ENCODE assay signal across 15 mouse cellular contexts in genomic region chr12:37471631-37472030, GRCm38 (mm10).
"Had no signal": no experiment of that assay in that cellular context is flagged by ENCODE, and none has a peak within 500 bp of the region (broad histone marks: within the 10 kb centered on the region; RNA-seq: fewer than 3 reads in every experiment).

No protein-coding gene starts in this region.

- H3K4me2 ChIP-seq: liver, embryonic 11.5 days; liver, embryonic 15.5 days; lung, embryonic 14.5 days; midbrain, embryonic 11.5 days; midbrain, embryonic 15.5 days had no signal

- H3K27me3 ChIP-seq: liver, embryonic 15.5 days; midbrain, embryonic 15.5 days had no signal

- H3K36me3 ChIP-seq: liver, embryonic 15.5 days; midbrain, embryonic 15.5 days had no signal

- H3K9me3 ChIP-seq: liver, embryonic 15.5 days; midbrain, embryonic 15.5 days had no signal

- H3K9ac ChIP-seq: liver, embryonic 15.5 days; lung, embryonic 14.5 days; midbrain, embryonic 15.5 days had no signal

- DNase-seq: kidney, adult 9 months; kidney, postnatal 4 days; lung, embryonic 14.5 days; lung, postnatal 10 days; lung, postnatal 4 days; right cerebral cortex, adult 18-20 months; right cerebral cortex, postnatal 25 days had no signal

- H3K27ac ChIP-seq: kidney, postnatal 0 days; layer of hippocampus, adult 2 months; liver, embryonic 15.5 days; midbrain, embryonic 15.5 days; stomach, postnatal 0 days had no signal

- H3K4me1 ChIP-seq: liver, embryonic 15.5 days; midbrain, embryonic 15.5 days had no signal

- ATAC-seq: intestine, postnatal 0 days; midbrain, embryonic 15.5 days had no signal

- H3K4me3 ChIP-seq: layer of hippocampus, adult 2 months; liver, embryonic 15.5 days; midbrain, embryonic 15.5 days had no signal
